Mouse (Mus musculus): ENCODE data around the gene Gm49711. TPM values are rescaled to one million over a fixed set of nuclear protein-coding genes. Genes with fewer than 3 reads are reported as not detected.

The Gm49711 gene
- total and polyA plus RNA-seq, 2 experiments from 2014 or later: 0.99 TPM; not detected in 1

DNA sequence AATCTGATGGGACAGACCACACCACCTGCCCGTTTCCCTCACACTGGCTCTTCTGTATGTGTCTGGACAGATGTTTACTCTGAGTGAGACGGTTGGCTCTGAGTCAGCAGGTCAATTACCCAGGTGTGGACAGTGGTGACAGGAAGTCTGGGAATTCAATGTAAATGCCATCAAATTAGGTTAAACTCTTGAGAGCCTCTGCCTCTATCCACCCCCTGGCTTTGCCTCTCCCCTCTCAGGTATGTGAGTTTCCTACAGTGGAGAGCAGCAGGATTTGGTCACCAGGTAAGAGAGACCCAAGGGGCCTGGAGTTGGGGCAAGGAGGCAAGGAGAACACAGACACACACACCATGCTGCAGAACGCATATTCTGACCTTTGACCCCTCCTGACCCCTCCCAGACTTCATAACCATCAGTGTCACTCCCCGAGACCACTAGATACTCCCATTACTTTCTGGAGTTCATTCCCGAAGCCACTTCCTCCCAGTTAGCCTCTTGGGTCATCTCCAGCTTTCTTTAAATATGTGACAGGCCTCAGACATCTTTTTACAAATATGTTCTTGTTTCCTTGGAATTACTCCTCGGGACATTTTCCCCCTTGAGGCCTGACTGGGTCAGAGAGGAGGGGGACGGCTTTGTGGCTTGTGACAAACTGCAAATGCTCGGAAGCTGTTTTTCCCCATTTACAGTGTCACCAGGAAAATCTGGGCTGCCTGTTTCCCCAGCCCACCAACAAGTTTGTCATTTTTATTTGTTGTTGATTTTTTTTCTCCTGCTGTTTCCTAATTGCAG lies 157.7 kb downstream of the Gm49711 start:
- Histone ChIP-seq H3K9me3 (ENCODE audit: low read length) (no peaks in the 10 kb centered on the region), H3K4me1 (ENCODE audit: insufficient read depth, low read length) (no peaks in the 10 kb centered on the region), H3K4me2 (ENCODE audit: low read depth, low read length, poor library complexity, severe bottlenecking) (no peak overlapping the region), H3K27ac (ENCODE audit: low read depth, low read length) (no peak overlapping the region), H3K27me3 (ENCODE audit: insufficient read depth, low read length) (no peaks in the 10 kb centered on the region), H3K36me3 (ENCODE audit: insufficient read depth, low read length) (no peaks in the 10 kb centered on the region), H3K4me3 (ENCODE audit: low read depth, low read length) (no peak overlapping the region), H3K9ac (replicated peaks; ENCODE audit: low read length, poor library complexity, severe bottlenecking) (no peak overlapping the region)
- WGBS: 67% methylated on average over 8 of the region's 8 CpGs
- no peak for TF ChIP-seq CTCF (IDR thresholded peaks at IDR 0.05)
- DNase-seq (ENCODE audit: low spot score) (no peak), ATAC-seq (ENCODE audit: low FRiP score) (no peak)

DNA sequence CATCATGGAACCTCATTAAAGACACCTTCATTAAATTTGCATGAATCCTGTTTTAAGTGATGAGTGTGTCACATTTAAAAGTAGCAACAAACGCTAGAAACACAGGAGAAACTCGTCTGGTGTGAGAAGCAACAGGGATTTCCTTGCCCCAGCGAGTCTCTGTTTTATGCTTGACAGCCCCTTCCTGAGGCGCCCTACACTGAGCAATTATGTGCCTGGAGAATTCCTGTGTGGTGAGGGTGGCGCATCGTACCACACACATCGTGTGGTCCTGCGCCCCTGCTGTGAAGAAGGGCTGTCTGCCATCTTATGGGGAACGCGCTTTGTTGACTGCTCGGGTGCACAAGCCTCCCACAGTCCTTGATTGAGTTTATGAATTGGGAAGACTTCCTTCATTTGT lies 162.6 kb downstream of the Gm49711 start:
- no peaks in the 10 kb centered on the region for H3K27me3 ChIP-seq (ENCODE audit: insufficient read depth, low read length)
- no peak overlapping the region for H3K27ac ChIP-seq (ENCODE audit: low read depth, low read length)
- WGBS: 89% methylated on average over 11 of the region's 11 CpGs
- H3K4me3 ChIP-seq (ENCODE audit: low read depth, low read length): no peak overlapping the region
- ATAC-seq (ENCODE audit: low FRiP score): no peak
- no peak for TF ChIP-seq CTCF (IDR thresholded peaks at IDR 0.05)
- no peaks in the 10 kb centered on the region for H3K9me3 ChIP-seq (ENCODE audit: low read length)
- H3K4me2 ChIP-seq (ENCODE audit: low read depth, low read length, poor library complexity, severe bottlenecking): no peak overlapping the region
- no peaks in the 10 kb centered on the region for H3K36me3 ChIP-seq (ENCODE audit: insufficient read depth, low read length)
- no peak for DNase-seq (ENCODE audit: low spot score)
- no peaks in the 10 kb centered on the region for H3K4me1 ChIP-seq (ENCODE audit: insufficient read depth, low read length)
- no peak overlapping the region for H3K9ac ChIP-seq (replicated peaks; ENCODE audit: low read length, poor library complexity, severe bottlenecking)

- DNase-seq (ENCODE audit: low spot score) (no peak), ATAC-seq (ENCODE audit: low FRiP score) (no peak)
- no peak overlapping the region for H3K27ac ChIP-seq (ENCODE audit: low read depth, low read length)
- no peaks in the 10 kb centered on the region for H3K27me3 ChIP-seq (ENCODE audit: insufficient read depth, low read length)
- H3K9ac ChIP-seq (replicated peaks; ENCODE audit: low read length, poor library complexity, severe bottlenecking): no peak overlapping the region
- no peak for TF ChIP-seq CTCF (IDR thresholded peaks at IDR 0.05)
- H3K4me2 ChIP-seq (ENCODE audit: low read depth, low read length, poor library complexity, severe bottlenecking): no peak overlapping the region
- no peaks in the 10 kb centered on the region for H3K36me3 ChIP-seq (ENCODE audit: insufficient read depth, low read length)
- H3K4me1 ChIP-seq (ENCODE audit: insufficient read depth, low read length): no peaks in the 10 kb centered on the region
- H3K9me3 ChIP-seq (ENCODE audit: low read length): no peaks in the 10 kb centered on the region
- no peak overlapping the region for H3K4me3 ChIP-seq (ENCODE audit: low read depth, low read length)
- WGBS: 85% methylated on average over 7 of the region's 7 CpGs
These were observed 170.3 kb downstream of the Gm49711 start for GRCm38 (mm10) chr16:92228332-92228919.

- no peak overlapping the region for H3K4me3 ChIP-seq (ENCODE audit: low read depth, low read length)
- H3K9ac ChIP-seq (replicated peaks; ENCODE audit: low read length, poor library complexity, severe bottlenecking): no peak overlapping the region
- no peak for DNase-seq (ENCODE audit: low spot score)
- H3K9me3 ChIP-seq (ENCODE audit: low read length): no peaks in the 10 kb centered on the region
- TF ChIP-seq CTCF (IDR thresholded peaks at IDR 0.05): no peak
- H3K27ac ChIP-seq (ENCODE audit: low read depth, low read length): no peak overlapping the region
- H3K4me2 ChIP-seq (ENCODE audit: low read depth, low read length, poor library complexity, severe bottlenecking): no peak overlapping the region
- H3K4me1 ChIP-seq (ENCODE audit: insufficient read depth, low read length): no peaks in the 10 kb centered on the region
- no peak for ATAC-seq (ENCODE audit: low FRiP score)
- no peaks in the 10 kb centered on the region for H3K27me3 ChIP-seq (ENCODE audit: insufficient read depth, low read length)
- no peaks in the 10 kb centered on the region for H3K36me3 ChIP-seq (ENCODE audit: insufficient read depth, low read length)
- 63% methylated on average over 6 of the region's 6 CpGs for WGBS
These were observed 172.4 kb downstream of the Gm49711 start for GRCm38 (mm10) chr16:92230476-92230931.

DNA sequence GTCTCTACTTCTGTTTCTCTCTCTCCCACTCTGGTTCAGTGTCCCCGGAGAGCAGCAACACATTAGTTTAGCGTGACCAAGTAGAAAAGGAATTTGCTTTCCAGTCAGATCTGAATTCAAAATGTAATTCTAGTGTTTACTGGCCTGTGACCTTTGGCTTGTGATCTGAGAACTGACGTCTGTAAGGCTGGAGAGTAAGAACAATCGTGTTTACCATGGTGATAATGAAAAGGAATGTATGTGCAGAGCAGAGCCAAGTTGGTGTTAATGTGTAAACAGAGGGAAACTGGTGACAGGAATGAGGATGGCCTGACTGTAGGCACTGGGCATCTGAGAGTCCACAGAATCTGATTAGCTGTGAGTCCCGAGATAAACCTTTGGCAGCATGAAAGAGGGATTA lies 176.4 kb downstream of the Gm49711 start:
- Histone ChIP-seq H3K4me1 (ENCODE audit: insufficient read depth, low read length) (no peaks in the 10 kb centered on the region), H3K27me3 (ENCODE audit: insufficient read depth, low read length) (no peaks in the 10 kb centered on the region), H3K4me3 (ENCODE audit: low read depth, low read length) (no peak overlapping the region), H3K9me3 (ENCODE audit: low read length) (no peaks in the 10 kb centered on the region), H3K36me3 (ENCODE audit: insufficient read depth, low read length) (no peaks in the 10 kb centered on the region), H3K27ac (ENCODE audit: low read depth, low read length) (no peak overlapping the region), H3K4me2 (ENCODE audit: low read depth, low read length, poor library complexity, severe bottlenecking) (no peak overlapping the region), H3K9ac (replicated peaks; ENCODE audit: low read length, poor library complexity, severe bottlenecking) (no peak overlapping the region)
- no peak for TF ChIP-seq CTCF (IDR thresholded peaks at IDR 0.05)
- 28% methylated on average over 5 of the region's 5 CpGs for WGBS
- ATAC-seq (ENCODE audit: low FRiP score): no peak
- peak; percentile 18 for DNase-seq (ENCODE audit: low spot score)

- H3K27me3 ChIP-seq (ENCODE audit: insufficient read depth, low read length): no peaks in the 10 kb centered on the region
- no peaks in the 10 kb centered on the region for H3K9me3 ChIP-seq (ENCODE audit: low read length)
- TF ChIP-seq CTCF (IDR thresholded peaks at IDR 0.05): no peak
- H3K4me3 ChIP-seq (ENCODE audit: low read depth, low read length): no peak overlapping the region
- no peak for DNase-seq (ENCODE audit: low spot score)
- no peaks in the 10 kb centered on the region for H3K4me1 ChIP-seq (ENCODE audit: insufficient read depth, low read length)
- H3K36me3 ChIP-seq (ENCODE audit: insufficient read depth, low read length): no peaks in the 10 kb centered on the region
- H3K9ac ChIP-seq (replicated peaks; ENCODE audit: low read length, poor library complexity, severe bottlenecking): no peak overlapping the region
- no peak overlapping the region for H3K4me2 ChIP-seq (ENCODE audit: low read depth, low read length, poor library complexity, severe bottlenecking)
- H3K27ac ChIP-seq (ENCODE audit: low read depth, low read length): no peak overlapping the region
- WGBS: 61% methylated on average over 9 of the region's 9 CpGs
- no peak for ATAC-seq (ENCODE audit: low FRiP score)
These were observed 177.1 kb downstream of the Gm49711 start for GRCm38 (mm10) chr16:92235222-92235621.

Other genes starting within 250 kb of the Gm49711 start
- 28.2 and 38.7 TPM in 2 replicates for gene Mrps6, start within 50 bp of the Gm49711 start, total RNA-seq (2014; rRNA removed)
- gene Mrps6, start within 50 bp of the Gm49711 start, polyA plus RNA-seq (2015; fragmentation: Nextera tagmentation; extraction: Ambion mirVana): 148 and 152 TPM in 2 replicates
- 40.0 and 50.1 TPM in 2 replicates for gene Slc5a3, start within 50 bp of the Gm49711 start, total RNA-seq (2014; rRNA removed)
- 10.3 and 12.0 TPM in 2 replicates for gene Slc5a3, start within 50 bp of the Gm49711 start, polyA plus RNA-seq (2015; fragmentation: Nextera tagmentation; extraction: Ambion mirVana)
- 1.2 and 2.0 TPM in 2 replicates for gene Kcne2, start 234.1 kb downstream of the Gm49711 start, total RNA-seq (2014; rRNA removed)
- 0.58 and 0.90 TPM in 2 replicates for gene Kcne2, start 234.1 kb downstream of the Gm49711 start, polyA plus RNA-seq (2015; fragmentation: Nextera tagmentation; extraction: Ambion mirVana)
- 6.8 and 30.2 TPM in 2 replicates for gene Smim11, start 243.0 kb downstream of the Gm49711 start, total RNA-seq (2014; rRNA removed)
- gene Smim11, start 243.0 kb downstream of the Gm49711 start, polyA plus RNA-seq (2015; fragmentation: Nextera tagmentation; extraction: Ambion mirVana): 41.6 and 44.9 TPM in 2 replicates

All from midbrain, postnatal 0 days (tissue).